Mouse (Mus musculus) heart, adult 2 months (tissue): ENCODE data around the gene BC035044. TPM values are rescaled to one million over a fixed set of nuclear protein-coding genes. Genes with fewer than 3 reads are reported as not detected.
A peak's percentile ranks its signal among the peaks of the same experiment; 100 is the strongest.

ENCODE experiments used
- DNase-seq, 2 experiments: peaks; one replicate each; pipeline ENCODE4 v3.0.0; 2021
- H3K27ac ChIP-seq: fragments of 200-600 bp; 2 replicates; pipeline ENCODE4 v1.8.1; 2022
- H3K27me3 ChIP-seq: fragments of 200-500 bp; 2 replicates; pipeline ENCODE4 v1.6.1; 2012; ENCODE audit warnings: mild to moderate bottlenecking, low read length, inconsistent platforms, mixed read lengths; ENCODE audit not compliant: control insufficient read depth, insufficient read depth
- H3K36me3 ChIP-seq: fragments of 200-500 bp; 2 replicates; pipeline ENCODE4 v1.6.1; 2012; ENCODE audit warnings: low read length, inconsistent platforms; ENCODE audit not compliant: control insufficient read depth, insufficient read depth
- H3K4me1 ChIP-seq: fragments of 200-500 bp; 2 replicates; pipeline ENCODE4 v1.6.1; 2011; ENCODE audit warnings: low read length; ENCODE audit not compliant: control insufficient read depth, insufficient read depth
- H3K4me3 ChIP-seq: fragments of 200-600 bp; 2 replicates; pipeline ENCODE4 v1.8.1; 2022
- H3K79me2 ChIP-seq: fragments of 200-500 bp; replicated peaks from 2 replicates; pipeline ENCODE4 v1.6.1; 2012; ENCODE audit warnings: mild to moderate bottlenecking, inconsistent platforms, low read length, moderate library complexity, mixed read lengths; ENCODE audit not compliant: control insufficient read depth, insufficient read depth
- H3K9ac ChIP-seq: fragments of 200-500 bp; 2 replicates; pipeline ENCODE4 v1.6.1; 2012; ENCODE audit warnings: low read depth, mild to moderate bottlenecking, control low read depth, inconsistent platforms, low read length, mixed read lengths
- CTCF ChIP-seq: fragments of 200-600 bp; IDR thresholded peaks from 2 replicates; pipeline ENCODE4 v1.8.1; 2022; ENCODE audit warnings: antibody characterized with exemption, mild to moderate bottlenecking, moderate library complexity
- EP300 ChIP-seq: fragments of 200-500 bp; IDR thresholded peaks from 2 replicates; pipeline ENCODE4 v1.6.1; 2011; ENCODE audit warnings: low read depth, low read length, control low read depth; ENCODE audit not compliant: insufficient read depth
- POLR2A ChIP-seq: fragments of 200-500 bp; IDR thresholded peaks from 2 replicates; pipeline ENCODE4 v1.6.1; 2011; ENCODE audit warnings: mild to moderate bottlenecking, low read depth, low read length, control low read depth; ENCODE audit not compliant: insufficient read depth
- WGBS: fragments of 180-500 bp; shearing (Covaris S2); methylation state at CpG from one replicate; pipeline ENCODE4 v1.1.7; 2018; 5-methylcytosine and 5-hydroxymethylcytosine counted together
- intact Hi-C: fragments of 180-260 bp; cut with DNase I; formaldehyde crosslinking; loops from one replicate; pipeline ENCODE4 v1.15.1; 2025
- polyA plus RNA-seq: library from polyadenylated mRNA; depleted of rRNA; stranded (reverse); fragments of >200 nt; gene quantifications from 2 replicates; pipeline ENCODE4 v1.2.3, GENCODE M21; 2012
- total RNA-seq, 2 experiments: library from RNA; stranded (reverse); gene quantifications; 2 replicates each; pipeline ENCODE4 v1.2.3; 2021

The BC035044 gene
- total and polyA plus RNA-seq, 3 experiments: 0.35 to 0.47 TPM; not detected in 1

DNA sequence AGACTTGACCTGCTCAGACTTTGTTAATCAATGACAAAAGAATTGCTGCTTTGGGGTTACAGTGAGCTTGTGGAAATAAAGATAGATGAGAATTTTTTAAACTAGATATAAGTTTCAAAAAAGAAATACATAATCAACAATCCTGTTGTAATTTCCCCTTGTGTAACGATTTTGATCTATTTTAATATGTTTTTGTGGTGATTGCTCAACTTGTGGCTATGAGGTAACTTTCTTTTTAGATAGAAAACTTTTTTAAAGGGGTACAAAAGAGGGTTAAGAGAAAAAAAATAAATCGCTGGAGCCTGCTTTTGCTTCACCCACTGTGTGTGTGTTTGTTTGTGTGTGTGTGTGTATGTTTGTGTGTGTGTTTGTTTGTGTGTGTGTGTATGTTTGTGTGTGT is 39.8 kb downstream of the BC035044 start:
- intact Hi-C loops: loop anchor here (5.0 kb wide), 1 partner anchor 326 kb away; no protein-coding TSS in a partner anchor
- Histone ChIP-seq H3K27me3 (no peaks in the 10 kb centered on the region), H3K27ac (no peak overlapping the region), H3K79me2 (no peaks in the 10 kb centered on the region), H3K4me3 (no peak overlapping the region), H3K9ac (no peak overlapping the region), H3K4me1 (peaks cover 1% of the 10 kb centered on the region; the same call in 1 of the 2 replicates), H3K36me3 (no peaks in the 10 kb centered on the region)
- no peak for TF ChIP-seq EP300
- no peak for TF ChIP-seq POLR2A
- TF ChIP-seq CTCF: no peak
- WGBS: 82% methylated on average over 2 of the region's 2 CpGs
- no peak for DNase-seq

DNA sequence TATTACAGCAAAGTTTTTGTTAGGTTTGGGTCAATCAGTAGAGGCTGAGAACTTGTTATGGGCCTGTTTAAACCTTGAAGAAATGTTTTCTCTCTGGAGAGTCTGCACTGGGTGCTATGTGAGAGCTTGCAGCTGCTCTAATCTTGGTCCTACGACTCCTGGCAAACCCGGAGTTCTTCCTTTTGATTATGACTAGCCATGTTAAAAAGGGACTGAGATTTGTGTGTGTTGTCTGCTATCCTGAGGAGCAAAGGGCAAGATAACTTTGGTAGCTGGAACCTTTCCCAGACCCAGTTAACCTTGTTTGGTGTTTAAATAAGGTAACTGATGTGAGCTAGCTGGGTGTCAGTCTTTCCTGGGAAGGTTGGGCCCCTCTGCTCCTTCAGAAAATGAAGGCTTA is 40.3 kb downstream of the BC035044 start:
- peaks cover 1% of the 10 kb centered on the region; the same call in 1 of the 2 replicates for H3K4me1 ChIP-seq
- intact Hi-C loops: loop anchor here (5.0 kb wide), 1 partner anchor 327 kb away; no protein-coding TSS in a partner anchor
- no peaks in the 10 kb centered on the region for H3K27me3 ChIP-seq
- H3K4me3 ChIP-seq: no peak overlapping the region
- TF ChIP-seq CTCF (no peak), POLR2A (no peak), EP300 (no peak)
- WGBS: 17% methylated on average over 2 of the region's 2 CpGs
- no peaks in the 10 kb centered on the region for H3K79me2 ChIP-seq
- H3K27ac ChIP-seq: no peak overlapping the region
- no peaks in the 10 kb centered on the region for H3K36me3 ChIP-seq
- no peak for DNase-seq
- no peak overlapping the region for H3K9ac ChIP-seq

GRCm38 (mm10) chr6:128849902-128850301 is 41.0 kb downstream of the BC035044 start:
- intact Hi-C loops: loop anchor here (5.0 kb wide), 1 partner anchor 327 kb away; no protein-coding TSS in a partner anchor
- H3K9ac ChIP-seq: no peak overlapping the region
- H3K27me3 ChIP-seq: no peaks in the 10 kb centered on the region
- no peak overlapping the region for H3K4me3 ChIP-seq
- peak in 1 of 2 experiments; percentile 57 for DNase-seq
- WGBS: 49% methylated on average over 2 of the region's 2 CpGs
- H3K4me1 ChIP-seq: peaks cover 4% of the 10 kb centered on the region; the same call in 1 of the 2 replicates
- no peak overlapping the region for H3K27ac ChIP-seq
- no peaks in the 10 kb centered on the region for H3K79me2 ChIP-seq
- TF ChIP-seq CTCF: peak; percentile 81
- TF ChIP-seq POLR2A: no peak
- TF ChIP-seq EP300: no peak
- no peaks in the 10 kb centered on the region for H3K36me3 ChIP-seq

GRCm38 (mm10) chr6:128847401-128847800 is 43.5 kb downstream of the BC035044 start:
- 93% methylated on average over 4 of the region's 4 CpGs for WGBS
- TF ChIP-seq EP300 (no peak), POLR2A (no peak), CTCF (no peak)
- H3K27ac ChIP-seq: no peak overlapping the region

GRCm38 (mm10) chr6:128845998-128846542 is 44.9 kb downstream of the BC035044 start:
- TF ChIP-seq POLR2A (no peak), EP300 (no peak), CTCF (no peak)
- DNase-seq: no peak
- Histone ChIP-seq H3K4me3 (no peak overlapping the region), H3K4me1 (peaks cover 3% of the 10 kb centered on the region; the same call in 1 of the 2 replicates), H3K27ac (no peak overlapping the region), H3K36me3 (no peaks in the 10 kb centered on the region), H3K79me2 (no peaks in the 10 kb centered on the region), H3K9ac (no peak overlapping the region), H3K27me3 (no peaks in the 10 kb centered on the region)
- WGBS: 42% methylated on average over 9 of the region's 9 CpGs
- intact Hi-C loops: no loop called here

More at GRCm38 (mm10) chr6:128847401-128847800, 43.5 kb downstream of the BC035044 start:
- no peaks in the 10 kb centered on the region for H3K79me2 ChIP-seq
- peaks cover 2% of the 10 kb centered on the region; the same call in 1 of the 2 replicates for H3K4me1 ChIP-seq
- H3K4me3 ChIP-seq: no peak overlapping the region
- H3K27me3 ChIP-seq: no peaks in the 10 kb centered on the region
- no peaks in the 10 kb centered on the region for H3K36me3 ChIP-seq
- no peak overlapping the region for H3K9ac ChIP-seq
- intact Hi-C loops: no loop called here
- no peak for DNase-seq

GRCm38 (mm10) chr6:128845319-128845979 is 45.5 kb downstream of the BC035044 start:
- Histone ChIP-seq H3K27me3 (no peaks in the 10 kb centered on the region), H3K9ac (no peak overlapping the region), H3K4me3 (no peak overlapping the region), H3K36me3 (no peaks in the 10 kb centered on the region), H3K27ac (peak overlapping the region; percentile 23), H3K79me2 (no peaks in the 10 kb centered on the region), H3K4me1 (peaks cover 3% of the 10 kb centered on the region; the same call in 1 of the 2 replicates)
- intact Hi-C loops: no loop called here
- TF ChIP-seq POLR2A (no peak), CTCF (peak; percentile 99; the same call in 1 of the 2 replicates), EP300 (peak; percentile 87)
- DNase-seq: peak; percentile 86 to 89
- 29% methylated on average over 7 of the region's 7 CpGs for WGBS
